Mouse (Mus musculus) lung, adult 18-20 months (tissue): ENCODE data around the gene Zfp712.

Experiments used
- DNase-seq, 2 experiments: peaks; one replicate each; pipeline ENCODE4 v3.0.0; 2022; ENCODE audit warnings: mixed read lengths in 2 of 2

Zfp712 gene

GRCm38 (mm10) chr13:67060786-67061358 is at the start of gene Zfp712:
Gene Zfp712, minus strand, starts transcription at chr13:67061170.
- peak; percentile 94 to 96 for DNase-seq

GRCm38 (mm10) chr13:67108821-67109206 is 47.8 kb upstream of the Zfp712 start:
- peak in 1 of 2 experiments; percentile 50 for DNase-seq

- peak; percentile 92 to 96 for DNase-seq
Measured at GRCm38 (mm10) chr13:67108194-67108820, 47.3 kb upstream of the Zfp712 start, which contains the start of gene Gm28557. Gene Gm28557, minus strand, starts transcription at chr13:67108604.

- DNase-seq: no peak
Measured at GRCm38 (mm10) chr13:67107681-67108080, 46.7 kb upstream of the Zfp712 start.

GRCm38 (mm10) chr13:67097876-67098275 is 36.9 kb upstream of the Zfp712 start, which contains the start of gene Zfp708:
Gene Zfp708, minus strand, starts transcription at chr13:67097976.
- no peak for DNase-seq

GRCm38 (mm10) chr13:67090154-67090553 is 29.2 kb upstream of the Zfp712 start:
- DNase-seq: no peak

- peak in 1 of 2 experiments; percentile 41 for DNase-seq
Measured at GRCm38 (mm10) chr13:67081946-67082345, 21.0 kb upstream of the Zfp712 start.

GRCm38 (mm10) chr13:67081142-67081713 is 20.3 kb upstream of the Zfp712 start:
- DNase-seq: peak; percentile 83 to 86

GRCm38 (mm10) chr13:67077244-67077643 is 16.3 kb upstream of the Zfp712 start:
- DNase-seq: no peak

- no peak for DNase-seq
Measured at GRCm38 (mm10) chr13:67072786-67073185, 11.8 kb upstream of the Zfp712 start.

GRCm38 (mm10) chr13:67065386-67065785 is 4.4 kb upstream of the Zfp712 start:
- DNase-seq: no peak

GRCm38 (mm10) chr13:67062427-67062826 is 1.5 kb upstream of the Zfp712 start:
- no peak for DNase-seq

GRCm38 (mm10) chr13:67060161-67060785 is 697 bp downstream of the Zfp712 start:
- DNase-seq: peak in 1 of 2 experiments; percentile 21
